Mouse (Mus musculus) ovary, postnatal 10 days (tissue): ENCODE results near the gene Ifngr2.

Experiments used
- DNase-seq: peaks from one replicate; pipeline ENCODE4 v3.0.0; 2022; ENCODE audit warnings: low spot score

Ifngr2 gene

GRCm38 (mm10) chr16:91536372-91536771, 10.5 kb upstream of the Ifngr2 start:
- DNase-seq = no peak

- DNase-seq = no peak
Observed at GRCm38 (mm10) chr16:91537065-91537464, 9.8 kb upstream of the Ifngr2 start.

GRCm38 (mm10) chr16:91538051-91538450, 8.8 kb upstream of the Ifngr2 start:
- no peak for DNase-seq

- DNase-seq = no peak
Observed at GRCm38 (mm10) chr16:91538513-91538912, 8.4 kb upstream of the Ifngr2 start.

- no peak for DNase-seq
Observed at GRCm38 (mm10) chr16:91541573-91542081, 5.2 kb upstream of the Ifngr2 start.

- DNase-seq = no peak
Observed at GRCm38 (mm10) chr16:91543619-91544018, 3.3 kb upstream of the Ifngr2 start.

GRCm38 (mm10) chr16:91545597-91546281, 1.1 kb upstream of the Ifngr2 start:
- DNase-seq = no peak

GRCm38 (mm10) chr16:91546391-91546835, 459 bp upstream of the Ifngr2 start:
- no peak for DNase-seq

GRCm38 (mm10) chr16:91547974-91548373, 1.1 kb downstream of the Ifngr2 start:
- DNase-seq = no peak

GRCm38 (mm10) chr16:91548586-91548985, 1.7 kb downstream of the Ifngr2 start:
- DNase-seq = no peak

GRCm38 (mm10) chr16:91548996-91549395, 2.1 kb downstream of the Ifngr2 start:
- no peak for DNase-seq

- no peak for DNase-seq
Observed at GRCm38 (mm10) chr16:91549616-91550015, 2.7 kb downstream of the Ifngr2 start.

GRCm38 (mm10) chr16:91551081-91551524, 4.2 kb downstream of the Ifngr2 start:
- no peak for DNase-seq

GRCm38 (mm10) chr16:91552072-91552471, 5.2 kb downstream of the Ifngr2 start:
- DNase-seq = no peak

GRCm38 (mm10) chr16:91553625-91554024, 6.8 kb downstream of the Ifngr2 start:
- DNase-seq = no peak

- no peak for DNase-seq
Observed at GRCm38 (mm10) chr16:91555017-91555605, 8.2 kb downstream of the Ifngr2 start.

GRCm38 (mm10) chr16:91556659-91557058, 9.8 kb downstream of the Ifngr2 start:
- DNase-seq = no peak

- DNase-seq = no peak
Observed at GRCm38 (mm10) chr16:91557214-91557613, 10.3 kb downstream of the Ifngr2 start.

- no peak for DNase-seq
Observed at GRCm38 (mm10) chr16:91557693-91558092, 10.8 kb downstream of the Ifngr2 start.

- DNase-seq = no peak
Observed at GRCm38 (mm10) chr16:91561099-91561498, 14.2 kb downstream of the Ifngr2 start.

- DNase-seq = no peak
Observed at GRCm38 (mm10) chr16:91561541-91562457, 14.9 kb downstream of the Ifngr2 start.

- no peak for DNase-seq
Observed at GRCm38 (mm10) chr16:91564580-91565291, 17.9 kb downstream of the Ifngr2 start.
